Mouse (Mus musculus): ENCODE measurements around the gene Tacc3.

DNA sequence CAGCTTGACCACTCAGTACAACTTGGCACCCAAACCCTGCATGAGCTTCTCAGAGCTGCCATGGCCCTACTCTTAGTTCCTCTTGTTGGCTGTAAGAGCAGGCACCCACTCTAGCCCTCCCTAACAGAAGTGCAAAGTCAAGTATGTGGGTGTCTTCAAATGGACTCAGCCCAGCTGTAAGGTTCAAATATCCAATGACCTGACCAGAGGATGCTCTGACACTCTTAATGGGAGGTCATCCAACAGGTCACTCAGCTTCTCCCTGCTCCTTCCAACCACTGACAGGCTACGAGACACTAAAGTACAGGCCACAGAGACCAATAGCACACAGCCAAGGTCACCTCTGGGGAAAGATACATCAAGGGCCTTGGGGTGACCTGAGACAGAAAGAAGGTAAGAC, 48.7 kb upstream of the Tacc3 start:
- TF ChIP-seq CTCF (IDR thresholded peaks at IDR 0.05) (no peak), EP300 (IDR thresholded peaks at IDR 0.05; ENCODE audit: insufficient read depth, low read depth, low read length) (no peak)

Data from heart, adult 2 months (tissue).